Mouse (Mus musculus) heart, adult 11 months (tissue): Measurements from ENCODE around the gene Igdcc4.

Experiments used
- DNase-seq: peaks from one replicate; pipeline ENCODE4 v3.0.0; 2022

Gene Igdcc4

GRCm38 (mm10) chr9:65113694-65114093 lies 12.4 kb downstream of the Igdcc4 start:
- no peak for DNase-seq

- DNase-seq = peak; percentile 88
These were observed 14.6 kb downstream of the Igdcc4 start for GRCm38 (mm10) chr9:65115891-65116290.

GRCm38 (mm10) chr9:65117516-65117915 lies 16.2 kb downstream of the Igdcc4 start:
- DNase-seq = no peak

GRCm38 (mm10) chr9:65120935-65121334 lies 19.6 kb downstream of the Igdcc4 start:
- DNase-seq = peak; percentile 92

GRCm38 (mm10) chr9:65122545-65122944 lies 21.3 kb downstream of the Igdcc4 start:
- DNase-seq = peak; percentile 96

- peak; percentile 89 for DNase-seq
These were observed 22.4 kb downstream of the Igdcc4 start for GRCm38 (mm10) chr9:65123552-65124168.

GRCm38 (mm10) chr9:65128123-65128815 lies 27.0 kb downstream of the Igdcc4 start:
- no peak for DNase-seq

GRCm38 (mm10) chr9:65131717-65132116 lies 30.4 kb downstream of the Igdcc4 start:
- DNase-seq = no peak

GRCm38 (mm10) chr9:65133739-65134138 lies 32.5 kb downstream of the Igdcc4 start:
- peak; percentile 92 for DNase-seq

GRCm38 (mm10) chr9:65135126-65135525 lies 33.8 kb downstream of the Igdcc4 start:
- no peak for DNase-seq

- no peak for DNase-seq
These were observed 39.2 kb downstream of the Igdcc4 start for GRCm38 (mm10) chr9:65140491-65140890.

GRCm38 (mm10) chr9:65140936-65141305 lies 39.6 kb downstream of the Igdcc4 start, which contains the start of gene Igdcc3:
TSS of gene Igdcc3 (plus strand) at chr9:65141189.
- DNase-seq = no peak

GRCm38 (mm10) chr9:65141306-65141975 lies 40.2 kb downstream of the Igdcc4 start:
- peak; percentile 92 for DNase-seq

GRCm38 (mm10) chr9:65141976-65142318 lies 40.7 kb downstream of the Igdcc4 start:
- peak; percentile 91 for DNase-seq

- DNase-seq = no peak
These were observed 41.1 kb downstream of the Igdcc4 start for GRCm38 (mm10) chr9:65142399-65142798.

GRCm38 (mm10) chr9:65146001-65146400 lies 44.7 kb downstream of the Igdcc4 start:
- no peak for DNase-seq

GRCm38 (mm10) chr9:65148507-65148906 lies 47.2 kb downstream of the Igdcc4 start:
- no peak for DNase-seq

GRCm38 (mm10) chr9:65152711-65153330 lies 51.5 kb downstream of the Igdcc4 start:
- DNase-seq = no peak

- DNase-seq = no peak
These were observed 52.0 kb downstream of the Igdcc4 start for GRCm38 (mm10) chr9:65153331-65153711.

- no peak for DNase-seq
These were observed 53.6 kb downstream of the Igdcc4 start for GRCm38 (mm10) chr9:65154692-65155455.

GRCm38 (mm10) chr9:65156604-65157003 lies 55.3 kb downstream of the Igdcc4 start:
- DNase-seq = no peak

GRCm38 (mm10) chr9:65157631-65158030 lies 56.3 kb downstream of the Igdcc4 start:
- DNase-seq = no peak

GRCm38 (mm10) chr9:65161188-65161587 lies 59.9 kb downstream of the Igdcc4 start:
- DNase-seq = no peak
